In the genomic region with DNA sequence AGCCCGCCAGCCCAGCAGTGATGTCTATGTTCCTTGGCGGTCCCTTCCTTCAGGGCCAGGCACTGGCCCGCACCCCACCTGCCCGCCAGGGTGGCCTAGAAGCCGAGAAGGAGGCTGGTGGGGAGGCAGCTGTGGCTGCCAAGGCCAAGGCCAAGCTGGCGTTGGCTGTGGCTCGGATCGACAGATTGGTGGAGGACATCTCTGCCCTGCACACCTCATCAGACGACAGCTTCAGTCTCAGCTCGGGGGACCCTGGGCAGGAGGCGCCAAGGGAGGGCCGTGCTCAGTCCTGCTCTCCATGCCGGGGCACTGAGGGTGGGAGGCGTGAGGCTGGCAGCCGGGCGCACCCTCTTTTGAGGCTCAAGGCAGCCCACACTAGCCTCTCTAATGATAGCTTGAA, we compare ENCODE assay signal across 24 mouse cellular contexts. TPM values are rescaled to one million over a fixed set of nuclear protein-coding genes. Genes with fewer than 3 reads are reported as not detected.
DNase-seq lines count a peak whose midpoint lies in the region; ATAC-seq and TF ChIP-seq lines count a peak whose summit lies in the region.
"Had no signal": no experiment of that assay in that cellular context is flagged by ENCODE, and none has a peak within 500 bp of the region (broad histone marks: within the 10 kb centered on the region; RNA-seq: fewer than 3 reads in every experiment).

No protein-coding gene starts in this region.

- 0 out of 2 replicates have a peak, but pooled peaks have one; percentile 1 for ATAC-seq in midbrain, postnatal 0 days (ENCODE audit: low FRiP score)
- no peak for ATAC-seq in midbrain, embryonic 15.5 days (replicated peaks)
- ATAC-seq: forebrain, embryonic 16.5 days; intestine, postnatal 0 days; liver, embryonic 12.5 days; liver, postnatal 0 days; lung, postnatal 0 days; midbrain, embryonic 16.5 days had no signal

- no peaks in the 10 kb centered on the region for H3K27me3 ChIP-seq in midbrain, postnatal 0 days (ENCODE audit: insufficient read depth, low read length)
- no peaks in the 10 kb centered on the region for H3K27me3 ChIP-seq in midbrain, embryonic 15.5 days (replicated peaks)
- H3K27me3 ChIP-seq in kidney, adult 2 months (replicated peaks; ENCODE audit: control insufficient read depth, insufficient read depth, low read length), result no peaks in the 10 kb centered on the region

- H3K9ac ChIP-seq in midbrain, postnatal 0 days (replicated peaks; ENCODE audit: low read length, poor library complexity, severe bottlenecking), result no peak overlapping the region
- no peak overlapping the region for H3K9ac ChIP-seq in midbrain, embryonic 15.5 days
- H3K9ac ChIP-seq: heart, embryonic 12.5 days; liver, embryonic 12.5 days; liver, postnatal 0 days; stomach, embryonic 15.5 days had no signal

- WGBS in midbrain, postnatal 0 days, result 88% methylated on average over 16 of the region's 16 CpGs
- 87% methylated on average over 16 of the region's 16 CpGs for WGBS in midbrain, embryonic 15.5 days
- WGBS in kidney, adult 2 months, result 88% methylated on average over 16 of the region's 16 CpGs

- TF ChIP-seq CTCF in midbrain, postnatal 0 days (IDR thresholded peaks at IDR 0.05), result no peak
- TF ChIP-seq CTCF in kidney, adult 2 months (conservative IDR thresholded peaks at IDR 0.05; ENCODE audit: insufficient read depth, insufficient read length, low read depth, low read length), result no peak

- no peak overlapping the region for H3K4me2 ChIP-seq in midbrain, postnatal 0 days (ENCODE audit: low read depth, low read length, poor library complexity, severe bottlenecking)
- no peak overlapping the region for H3K4me2 ChIP-seq in midbrain, embryonic 15.5 days
- H3K4me2 ChIP-seq: heart, embryonic 12.5 days; hindbrain, embryonic 13.5 days; liver, embryonic 12.5 days; stomach, embryonic 15.5 days had no signal

- no peaks in the 10 kb centered on the region for H3K4me1 ChIP-seq in midbrain, postnatal 0 days (ENCODE audit: insufficient read depth, low read length)
- H3K4me1 ChIP-seq in midbrain, embryonic 15.5 days, result peaks cover 16% of the 10 kb centered on the region
- no peaks in the 10 kb centered on the region for H3K4me1 ChIP-seq in kidney, adult 2 months (ENCODE audit: control insufficient read depth, insufficient read depth, low read length)

- peaks cover 87% of the 10 kb centered on the region for H3K36me3 ChIP-seq in midbrain, postnatal 0 days (ENCODE audit: insufficient read depth, low read length)
- peaks cover 93% of the 10 kb centered on the region for H3K36me3 ChIP-seq in midbrain, embryonic 15.5 days (replicated peaks)
- no peaks in the 10 kb centered on the region for H3K36me3 ChIP-seq in kidney, adult 2 months (ENCODE audit: control insufficient read depth, insufficient read depth, low read length)
- H3K36me3 ChIP-seq: heart, embryonic 12.5 days; liver, embryonic 12.5 days; stomach, embryonic 15.5 days had no signal

- no peak overlapping the region for H3K27ac ChIP-seq in midbrain, postnatal 0 days (ENCODE audit: low read depth, low read length)
- H3K27ac ChIP-seq in midbrain, embryonic 15.5 days, result no peak overlapping the region
- H3K27ac ChIP-seq in kidney, adult 2 months (ENCODE audit: insufficient read depth, low read depth, low read length), result no peak overlapping the region
- H3K27ac ChIP-seq: gastrocnemius, adult 2 months; heart, adult 2 months; hindbrain, embryonic 13.5 days; liver, embryonic 12.5 days; stomach, embryonic 15.5 days had no signal

- H3K4me3 ChIP-seq in midbrain, postnatal 0 days (ENCODE audit: low read depth, low read length), result no peak overlapping the region
- no peak overlapping the region for H3K4me3 ChIP-seq in midbrain, embryonic 15.5 days
- no peak overlapping the region for H3K4me3 ChIP-seq in kidney, adult 2 months (ENCODE audit: insufficient read depth, low read depth, low read length)
- H3K4me3 ChIP-seq: gastrocnemius, adult 2 months; heart, adult 2 months; heart, embryonic 12.5 days; hindbrain, embryonic 13.5 days; liver, embryonic 12.5 days; myocyte; stomach, embryonic 15.5 days had no signal

- no peaks in the 10 kb centered on the region for H3K9me3 ChIP-seq in midbrain, postnatal 0 days (ENCODE audit: low read length)
- H3K9me3 ChIP-seq in midbrain, embryonic 15.5 days, result no peaks in the 10 kb centered on the region
- H3K9me3 ChIP-seq: heart, embryonic 12.5 days; hindbrain, embryonic 13.5 days; liver, embryonic 12.5 days; stomach, embryonic 15.5 days had no signal

- no peak for TF ChIP-seq POLR2A in kidney, adult 2 months (IDR thresholded peaks at IDR 0.05; ENCODE audit: low read depth, low read length)

- DNase-seq in cerebellum, adult 8-10 months, result peak; percentile 48
- no peak for DNase-seq in cerebellum, adult 11 months
- no peak for DNase-seq in midbrain, postnatal 0 days (ENCODE audit: low spot score)
- DNase-seq in cerebellum, adult 9-11 months, result peak; percentile 65
- no peak for DNase-seq in layer of hippocampus, adult 9-10 months (ENCODE audit: low spot score)
- DNase-seq in kidney, adult 2 months, result no peak
- DNase-seq: adrenal gland, adult 8-10 months; gastrocnemius, adult 2 months; heart, adult 2 months; heart, postnatal 4 days; kidney, postnatal 14 days; liver, postnatal 0 days; lung, postnatal 4 days had no signal

RNA-seq across cellular contexts. Expression of a gene that starts 8.8 kb away (rescaled TPM):
- total RNA-seq in midbrain, postnatal 0 days (2014; rRNA removed), result 15.6 and 23.1 TPM in 2 replicates
- 26.5 and 29.6 TPM in 2 replicates for polyA plus RNA-seq in midbrain, postnatal 0 days (2015; fragmentation: Nextera tagmentation; extraction: Ambion mirVana)
- polyA plus RNA-seq in midbrain, embryonic 15.5 days (2015; fragmentation: Nextera tagmentation; extraction: Ambion mirVana), result 25.4 and 28.0 TPM in 2 replicates
- 47.8 and 52.5 TPM in 2 replicates for polyA plus RNA-seq in kidney, adult 2 months (2012; rRNA removed)

RNA-seq across cellular contexts. Expression of a gene that starts 15.8 kb away (rescaled TPM):
- total RNA-seq in midbrain, postnatal 0 days (2014; rRNA removed), result 370 and 395 TPM in 2 replicates
- 95.3 and 110 TPM in 2 replicates for polyA plus RNA-seq in midbrain, postnatal 0 days (2015; fragmentation: Nextera tagmentation; extraction: Ambion mirVana)
- polyA plus RNA-seq in midbrain, embryonic 15.5 days (2015; fragmentation: Nextera tagmentation; extraction: Ambion mirVana), result 223 and 247 TPM in 2 replicates
- 0.74 and 0.95 TPM in 2 replicates for polyA plus RNA-seq in kidney, adult 2 months (2012; rRNA removed)
- total RNA-seq: megakaryocyte-erythroid progenitor cell, adult 5-6 weeks had no signal

RNA-seq across cellular contexts. Expression of a gene that starts 17.7 kb away (rescaled TPM):
- 5.2 and 7.5 TPM in 2 replicates for total RNA-seq in midbrain, postnatal 0 days (2014; rRNA removed)
- 12.6 and 14.6 TPM in 2 replicates for polyA plus RNA-seq in midbrain, postnatal 0 days (2015; fragmentation: Nextera tagmentation; extraction: Ambion mirVana)
- polyA plus RNA-seq in midbrain, embryonic 15.5 days (2015; fragmentation: Nextera tagmentation; extraction: Ambion mirVana), result 4.4 and 5.8 TPM in 2 replicates
- 9.1 and 12.2 TPM in 2 replicates for polyA plus RNA-seq in kidney, adult 2 months (2012; rRNA removed)

RNA-seq across cellular contexts. Expression of a gene that starts 18.2 kb away (rescaled TPM):
- 3.8 and 5.3 TPM in 2 replicates for total RNA-seq in midbrain, postnatal 0 days (2014; rRNA removed)
- polyA plus RNA-seq in midbrain, postnatal 0 days (2015; fragmentation: Nextera tagmentation; extraction: Ambion mirVana), result 7.0 and 7.8 TPM in 2 replicates
- polyA plus RNA-seq in midbrain, embryonic 15.5 days (2015; fragmentation: Nextera tagmentation; extraction: Ambion mirVana), result 5.5 TPM in 2 replicates
- polyA plus RNA-seq in kidney, adult 2 months (2012; rRNA removed), result 24.7 and 25.1 TPM in 2 replicates

RNA-seq across cellular contexts. Expression of a gene that starts 19.3 kb away (rescaled TPM):
- 971 and 1,162 TPM in 2 replicates for total RNA-seq in midbrain, postnatal 0 days (2014; rRNA removed)
- polyA plus RNA-seq in midbrain, postnatal 0 days (2015; fragmentation: Nextera tagmentation; extraction: Ambion mirVana), result 633 and 645 TPM in 2 replicates
- polyA plus RNA-seq in midbrain, embryonic 15.5 days (2015; fragmentation: Nextera tagmentation; extraction: Ambion mirVana), result 516 and 528 TPM in 2 replicates
- polyA plus RNA-seq in kidney, adult 2 months (2012; rRNA removed), result 1,371 and 1,777 TPM in 2 replicates

Comparison
In these comparisons a context has a peak if more than half of its experiments do, and no peak if none do; other contexts are left out.
1. DNase-seq: peak in cerebellum, adult 8-10 months (single experiment) and cerebellum, adult 9-11 months (single experiment); none in cerebellum, adult 11 months (single experiment), midbrain, postnatal 0 days (single experiment), layer of hippocampus, adult 9-10 months (single experiment) and kidney, adult 2 months (single experiment).
2. RNA of a gene that starts 15.8 kb away (polyA plus RNA-seq): 223 to 247 TPM in midbrain, embryonic 15.5 days and 95.3 to 110 TPM in midbrain, postnatal 0 days; 0.74 to 0.95 TPM in kidney, adult 2 months; every median in the first group is over 10 times any median in the second.